Mouse (Mus musculus) MEL-GATA-1-ER (cell line): ENCODE data around the gene Smim1.

Experiments
- DNase-seq: peaks from one replicate; pipeline ENCODE4 v3.0.0-alpha.2; 2012; ENCODE audit warnings: low read depth; ENCODE audit errors: extremely low read depth

Gene Smim1

GRCm38 (mm10) chr4:154025641-154026440 lies at the start of gene Smim1:
Gene Smim1 (minus strand): TSS chr4:154026230.
- DNase-seq = peak; percentile 84

GRCm38 (mm10) chr4:154071941-154072340 lies 45.9 kb upstream of the Smim1 start:
- no peak for DNase-seq

GRCm38 (mm10) chr4:154071521-154071920 lies 45.5 kb upstream of the Smim1 start:
- no peak for DNase-seq

GRCm38 (mm10) chr4:154070896-154071295 lies 44.9 kb upstream of the Smim1 start:
- DNase-seq = no peak

- no peak for DNase-seq
These were observed 39.1 kb upstream of the Smim1 start for GRCm38 (mm10) chr4:154064827-154065773.

- no peak for DNase-seq
These were observed 31.7 kb upstream of the Smim1 start for GRCm38 (mm10) chr4:154057696-154058095.

GRCm38 (mm10) chr4:154056661-154057060 lies 30.6 kb upstream of the Smim1 start:
- no peak for DNase-seq

GRCm38 (mm10) chr4:154056046-154056445 lies 30.0 kb upstream of the Smim1 start:
- no peak for DNase-seq

GRCm38 (mm10) chr4:154055482-154055881 lies 29.5 kb upstream of the Smim1 start:
- no peak for DNase-seq

- DNase-seq = no peak
These were observed 27.0 kb upstream of the Smim1 start for GRCm38 (mm10) chr4:154053065-154053464.

- DNase-seq = no peak
These were observed 25.4 kb upstream of the Smim1 start for GRCm38 (mm10) chr4:154051401-154051800.

- DNase-seq = no peak
These were observed 19.8 kb upstream of the Smim1 start for GRCm38 (mm10) chr4:154045837-154046236.

GRCm38 (mm10) chr4:154042577-154042976 lies 16.5 kb upstream of the Smim1 start, which contains the start of gene Ccdc27:
Gene Ccdc27 (minus strand): TSS chr4:154042677.
- DNase-seq = no peak

- DNase-seq = no peak
These were observed 11.1 kb upstream of the Smim1 start for GRCm38 (mm10) chr4:154037123-154037522.

GRCm38 (mm10) chr4:154028646-154029045 lies 2.6 kb upstream of the Smim1 start:
- no peak for DNase-seq

- no peak for DNase-seq
These were observed 2.0 kb upstream of the Smim1 start for GRCm38 (mm10) chr4:154028066-154028465.

- no peak for DNase-seq
These were observed 371 bp upstream of the Smim1 start for GRCm38 (mm10) chr4:154026441-154026761.

GRCm38 (mm10) chr4:154024729-154025521 lies 1.1 kb downstream of the Smim1 start:
- peak; percentile 43 for DNase-seq

- peak; percentile 92 for DNase-seq
These were observed 2.1 kb downstream of the Smim1 start for GRCm38 (mm10) chr4:154023754-154024601.

GRCm38 (mm10) chr4:154022844-154023243 lies 3.2 kb downstream of the Smim1 start:
- no peak for DNase-seq
